Mouse (Mus musculus) bone marrow macrophage, adult 2 months (primary cell): Measurements from ENCODE around the gene Kcnh2. TPM values are rescaled to one million over a fixed set of nuclear protein-coding genes. Genes with fewer than 3 reads are reported as not detected.

ENCODE experiments used
- H3K27ac ChIP-seq: 2 replicates; pipeline ENCODE4 v1.5.1; 2012; ENCODE audit warnings: low read depth, low read length; ENCODE audit not compliant: insufficient read depth
- H3K4me1 ChIP-seq: 2 replicates; pipeline ENCODE4 v1.6.1; 2012; ENCODE audit warnings: low read length; ENCODE audit not compliant: control insufficient read depth, insufficient read depth
- H3K4me3 ChIP-seq: 2 replicates; pipeline ENCODE4 v1.5.1; 2012; ENCODE audit warnings: mild to moderate bottlenecking, low read length, moderate library complexity; ENCODE audit not compliant: insufficient read depth
- CTCF ChIP-seq: IDR thresholded peaks from 2 replicates; pipeline ENCODE4 v1.5.1; 2012; ENCODE audit warnings: low read depth, mild to moderate bottlenecking, low read length, moderate library complexity
- POLR2A ChIP-seq: IDR thresholded peaks from 2 replicates; pipeline ENCODE4 v1.6.1; 2012; ENCODE audit warnings: mild to moderate bottlenecking, low read depth, low read length, borderline replicate concordance
- polyA plus RNA-seq: library from polyadenylated mRNA; stranded (reverse); fragments of >200 nt; gene quantifications from 2 replicates; pipeline ENCODE4 v1.2.4, GENCODE M21; 2012; ENCODE audit not compliant: missing spikeins, insufficient read depth, insufficient read length

Kcnh2 gene
- polyA plus RNA-seq, 1 experiment, result not detected

GRCm38 (mm10) chr5:24347186-24347875 lies 4.1 kb downstream of the Kcnh2 start:
- H3K4me1 ChIP-seq, result no peaks in the 10 kb centered on the region
- no peak overlapping the region for H3K4me3 ChIP-seq
- no peak for TF ChIP-seq CTCF
- TF ChIP-seq POLR2A, result no peak
- H3K27ac ChIP-seq, result no peak overlapping the region

- Histone ChIP-seq H3K4me1 (no peaks in the 10 kb centered on the region), H3K4me3 (no peak overlapping the region), H3K27ac (no peak overlapping the region)
- TF ChIP-seq POLR2A (no peak), CTCF (no peak)
These were observed 5.1 kb downstream of the Kcnh2 start for GRCm38 (mm10) chr5:24346313-24346712.

- no peak overlapping the region for H3K4me3 ChIP-seq
- TF ChIP-seq CTCF (no peak), POLR2A (no peak)
- H3K4me1 ChIP-seq, result no peaks in the 10 kb centered on the region
- H3K27ac ChIP-seq, result no peak overlapping the region
These were observed 6.8 kb downstream of the Kcnh2 start for GRCm38 (mm10) chr5:24344477-24345051.

DNA sequence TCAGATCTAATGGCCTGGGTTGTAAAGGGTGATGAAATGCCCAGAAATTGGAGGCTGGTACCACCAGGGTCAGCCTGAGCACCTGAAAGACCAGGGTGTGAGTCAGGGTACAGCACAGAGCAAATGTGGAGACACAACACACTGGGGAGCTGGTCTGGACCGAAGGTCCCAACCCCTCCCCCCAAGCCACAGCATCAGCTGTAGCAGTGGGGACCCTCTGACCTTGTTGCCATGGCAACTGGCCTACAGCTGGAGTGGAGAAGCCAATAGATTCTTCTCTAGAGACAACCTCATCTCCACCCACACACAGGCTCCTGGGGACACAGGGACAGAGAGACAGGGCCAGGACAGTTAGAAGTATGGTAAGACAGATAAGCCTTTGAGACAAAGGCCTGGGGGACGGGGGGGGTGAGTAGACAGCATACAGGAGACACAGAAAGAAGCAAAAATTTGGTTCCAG lies 7.4 kb downstream of the Kcnh2 start:
- Histone ChIP-seq H3K27ac (no peak overlapping the region), H3K4me3 (no peak overlapping the region), H3K4me1 (no peaks in the 10 kb centered on the region)
- no peak for TF ChIP-seq POLR2A
- no peak for TF ChIP-seq CTCF

DNA sequence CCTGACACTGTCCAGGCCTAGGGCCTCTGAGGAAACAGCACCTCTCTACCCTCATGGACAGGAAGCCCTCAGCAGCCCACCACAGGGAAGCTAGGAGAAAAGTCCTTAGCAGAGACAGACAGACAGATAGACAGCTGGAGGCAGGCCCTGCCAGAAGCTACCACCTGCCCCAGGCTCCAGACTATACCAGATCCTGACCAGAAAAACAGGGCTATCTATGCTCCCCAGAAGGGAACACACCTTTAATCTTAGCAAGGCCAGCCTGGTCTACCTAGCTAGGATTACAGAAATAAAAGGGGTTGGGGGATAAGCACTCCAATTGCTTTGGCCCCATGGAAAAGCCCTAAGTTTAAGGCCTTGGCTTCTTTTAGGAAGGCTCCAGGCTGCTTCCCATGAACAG lies 8.0 kb downstream of the Kcnh2 start:
- no peak overlapping the region for H3K4me3 ChIP-seq
- TF ChIP-seq POLR2A (no peak), CTCF (no peak)
- no peaks in the 10 kb centered on the region for H3K4me1 ChIP-seq
- H3K27ac ChIP-seq, result no peak overlapping the region

DNA sequence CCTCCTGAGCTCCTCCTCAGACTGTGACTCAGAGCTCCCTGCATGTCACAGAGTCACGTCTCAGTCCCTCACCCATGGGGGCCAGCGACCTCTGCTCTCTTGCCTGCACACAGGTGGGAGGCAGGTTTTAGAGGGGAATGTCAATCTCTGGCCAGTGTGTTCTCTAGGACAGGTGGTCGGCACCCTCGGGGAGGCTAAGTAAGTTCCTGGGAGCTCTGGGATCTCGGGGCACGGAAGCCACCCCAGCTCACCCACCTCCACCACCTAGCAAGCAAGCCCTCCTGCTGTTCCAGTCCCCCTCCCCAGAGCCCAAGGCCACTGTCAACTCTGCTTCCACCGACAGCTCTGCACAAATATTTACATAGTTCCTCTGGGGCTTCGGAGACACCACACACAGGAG lies 8.4 kb downstream of the Kcnh2 start:
- Histone ChIP-seq H3K27ac (no peak overlapping the region), H3K4me1 (peaks cover 3% of the 10 kb centered on the region), H3K4me3 (no peak overlapping the region)
- TF ChIP-seq POLR2A (no peak), CTCF (no peak)

DNA sequence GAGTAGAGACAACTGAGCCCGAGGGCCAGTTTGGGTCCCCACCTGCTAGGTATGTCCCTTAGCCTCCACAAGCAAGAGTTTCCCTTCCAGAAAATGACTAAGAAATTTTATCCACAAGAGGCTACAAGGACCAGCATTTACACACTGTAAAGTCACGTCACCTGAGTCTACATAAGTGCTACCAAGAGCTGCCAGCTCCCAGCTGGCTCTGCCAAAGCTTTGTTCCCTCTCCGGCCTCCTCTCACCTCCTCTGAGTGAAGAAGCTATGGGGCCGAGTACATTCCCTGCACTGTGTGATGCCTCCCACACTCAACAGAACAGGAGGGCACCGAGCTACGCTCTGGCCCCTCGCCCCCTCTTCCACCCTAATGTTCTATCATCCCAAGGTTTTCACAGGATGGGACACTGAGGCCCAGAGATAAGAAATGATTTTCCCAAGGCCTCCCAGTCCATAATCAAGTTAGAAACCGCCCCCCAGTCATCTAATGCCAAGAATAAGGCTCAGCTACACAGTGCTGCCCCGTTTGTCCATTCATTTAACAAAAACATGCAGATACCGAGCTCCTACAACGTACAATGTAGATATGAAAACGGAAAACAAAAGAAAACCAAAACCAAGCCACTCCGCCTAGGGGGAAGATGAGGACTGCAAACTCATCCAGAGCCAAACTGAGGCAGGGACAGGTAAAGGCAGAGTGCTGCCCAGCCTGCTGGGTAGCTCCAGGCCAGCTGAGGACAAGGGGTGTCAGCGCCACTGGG lies 9.0 kb downstream of the Kcnh2 start:
- peaks cover 9% of the 10 kb centered on the region for H3K4me1 ChIP-seq
- TF ChIP-seq CTCF, result no peak
- TF ChIP-seq POLR2A, result no peak
- no peak overlapping the region for H3K4me3 ChIP-seq
- H3K27ac ChIP-seq, result no peak overlapping the region

GRCm38 (mm10) chr5:24337821-24338220 lies 13.6 kb downstream of the Kcnh2 start:
- no peak overlapping the region for H3K27ac ChIP-seq
- TF ChIP-seq CTCF, result no peak
- no peak for TF ChIP-seq POLR2A
- H3K4me1 ChIP-seq, result peaks cover 16% of the 10 kb centered on the region
- no peak overlapping the region for H3K4me3 ChIP-seq

DNA sequence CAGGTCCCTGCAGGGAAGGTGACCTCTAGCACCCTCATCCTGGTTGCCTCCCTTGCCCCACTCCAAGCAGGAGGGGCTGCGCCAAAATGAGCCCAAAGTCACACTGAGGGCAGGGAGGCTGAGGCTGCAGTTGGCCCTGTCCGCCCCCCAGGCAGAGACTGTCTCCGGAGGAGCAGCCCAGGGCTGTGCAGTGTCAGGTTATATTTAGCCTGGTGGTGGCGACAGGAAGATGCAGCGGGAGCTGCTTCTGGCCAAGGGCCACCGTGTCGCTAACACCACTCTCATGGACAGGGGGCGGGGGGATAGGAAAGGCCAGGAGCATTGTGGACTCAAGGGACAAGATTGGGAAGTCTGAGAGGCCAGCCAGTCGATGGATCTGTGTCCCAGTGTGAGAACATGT lies 14.0 kb downstream of the Kcnh2 start:
- Histone ChIP-seq H3K4me3 (no peak overlapping the region), H3K4me1 (peaks cover 16% of the 10 kb centered on the region), H3K27ac (no peak overlapping the region)
- TF ChIP-seq CTCF, result no peak
- TF ChIP-seq POLR2A, result no peak

DNA sequence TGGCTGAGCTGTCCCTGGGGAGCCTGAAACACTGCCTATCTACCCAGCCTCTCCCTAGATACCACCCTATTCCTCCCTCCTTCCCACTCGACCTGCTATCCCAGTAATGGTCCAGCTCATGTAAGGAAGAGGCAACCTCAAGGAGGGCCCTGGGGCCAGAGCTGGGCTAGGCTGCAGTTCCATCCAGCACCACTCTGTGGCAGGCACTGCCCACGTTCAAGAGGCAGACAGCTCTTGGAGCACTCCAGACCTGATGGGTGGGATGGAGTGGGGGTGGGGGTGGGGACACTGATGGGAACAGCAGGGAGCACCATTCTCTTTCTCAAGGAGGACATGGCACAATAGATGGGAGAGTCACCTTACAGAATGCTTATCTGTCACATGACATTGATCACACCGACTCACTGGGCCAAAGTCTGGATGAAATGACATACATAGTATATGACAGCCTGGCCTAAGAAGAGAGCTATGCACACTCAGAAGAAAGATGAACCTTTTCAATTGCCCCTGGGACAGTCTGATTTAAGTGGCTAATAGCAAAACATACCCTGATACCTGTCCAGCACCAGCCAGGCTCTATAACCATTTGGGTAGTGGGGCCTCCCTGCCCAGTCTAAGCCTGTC lies 15.4 kb downstream of the Kcnh2 start:
- Histone ChIP-seq H3K4me3 (no peak overlapping the region), H3K27ac (no peak overlapping the region), H3K4me1 (peaks cover 16% of the 10 kb centered on the region)
- TF ChIP-seq CTCF (peak; percentile 57), POLR2A (no peak)
